Mouse (Mus musculus) gastrocnemius, postnatal 4 days (tissue): ENCODE data around the gene Celsr2. TPM values are rescaled to one million over a fixed set of nuclear protein-coding genes. Genes with fewer than 3 reads are reported as not detected.

Experiments used
- DNase-seq, 2 experiments: peaks; one replicate each; pipeline ENCODE4 v3.0.0; 2021 to 2022; ENCODE audit warnings: low spot score in 2 of 2, mixed read lengths in 2 of 2
- total RNA-seq, 2 experiments: library from RNA; stranded (reverse); gene quantifications; 2 replicates each; pipeline ENCODE4 v1.2.3; 2021

The Celsr2 gene
- total RNA-seq, 2 experiments from 2014 or later, result 3.0 to 5.9 TPM

GRCm38 (mm10) chr3:108413634-108414360 is 1.6 kb downstream of the Celsr2 start:
- DNase-seq, result peak in 1 of 2 experiments; percentile 10

GRCm38 (mm10) chr3:108411754-108412121 is 3.6 kb downstream of the Celsr2 start:
- no peak for DNase-seq

GRCm38 (mm10) chr3:108411026-108411753 is 4.2 kb downstream of the Celsr2 start:
- no peak for DNase-seq

GRCm38 (mm10) chr3:108410359-108410714 is 5.0 kb downstream of the Celsr2 start:
- DNase-seq, result no peak

GRCm38 (mm10) chr3:108409656-108410358 is 5.5 kb downstream of the Celsr2 start:
- DNase-seq, result no peak

GRCm38 (mm10) chr3:108408517-108409008 is 6.8 kb downstream of the Celsr2 start:
- DNase-seq, result no peak

- no peak for DNase-seq
Observed at GRCm38 (mm10) chr3:108406306-108406885, 9.0 kb downstream of the Celsr2 start.

GRCm38 (mm10) chr3:108405536-108406305 is 9.6 kb downstream of the Celsr2 start:
- DNase-seq, result no peak

- DNase-seq, result no peak
Observed at GRCm38 (mm10) chr3:108402528-108402920, 12.8 kb downstream of the Celsr2 start.

GRCm38 (mm10) chr3:108401692-108402527 is 13.4 kb downstream of the Celsr2 start:
- DNase-seq, result peak; percentile 73 to 86

- DNase-seq, result no peak
Observed at GRCm38 (mm10) chr3:108400442-108400841, 14.9 kb downstream of the Celsr2 start.

GRCm38 (mm10) chr3:108398281-108398680 is 17.1 kb downstream of the Celsr2 start:
- no peak for DNase-seq

- no peak for DNase-seq
Observed at GRCm38 (mm10) chr3:108392793-108393192, 22.6 kb downstream of the Celsr2 start.

- DNase-seq, result no peak
Observed at GRCm38 (mm10) chr3:108392299-108392698, 23.1 kb downstream of the Celsr2 start.

GRCm38 (mm10) chr3:108389111-108389545 is 26.2 kb downstream of the Celsr2 start:
- DNase-seq, result peak; percentile 90 to 95

GRCm38 (mm10) chr3:108386186-108386585 is 29.2 kb downstream of the Celsr2 start:
- no peak for DNase-seq

- DNase-seq, result no peak
Observed at GRCm38 (mm10) chr3:108384425-108384824, 30.9 kb downstream of the Celsr2 start.

GRCm38 (mm10) chr3:108383485-108384354 is 31.6 kb downstream of the Celsr2 start, which contains the start of gene Psrc1:
TSS of gene Psrc1 (plus strand) at chr3:108383839.
- peak; percentile 78 to 88 for DNase-seq
